Mouse (Mus musculus) midbrain, embryonic 12.5 days (tissue): ENCODE measurements around the gene Tmem100. TPM values are rescaled to one million over a fixed set of nuclear protein-coding genes. Genes with fewer than 3 reads are reported as not detected.
A peak's percentile ranks its signal among the peaks of the same experiment; 100 is the strongest.

Experiments used
- ATAC-seq: fragments of 200-750 bp; cut with Nextera tagmentation; 2 replicates; pipeline ENCODE4 v1.8.0; 2017; ENCODE audit warnings: low read depth, moderate TSS enrichment, moderate library complexity; ENCODE audit not compliant: low FRiP score
- H3K27ac ChIP-seq: fragments of 300-500 bp; sonication (generic); replicated peaks from 2 replicates; pipeline ENCODE4 v1.5.1; 2016; ENCODE audit warnings: mild to moderate bottlenecking
- H3K27me3 ChIP-seq: fragments of 300-500 bp; sonication (generic); 2 replicates; pipeline ENCODE4 v1.6.1; 2016; ENCODE audit warnings: mild to moderate bottlenecking
- H3K36me3 ChIP-seq: fragments of 300-500 bp; sonication (generic); 2 replicates; pipeline ENCODE4 v1.6.1; 2016
- H3K4me1 ChIP-seq: fragments of 300-500 bp; sonication (generic); 2 replicates; pipeline ENCODE4 v1.6.1; 2016
- H3K4me2 ChIP-seq: fragments of 300-500 bp; sonication (generic); replicated peaks from 2 replicates; pipeline ENCODE4 v1.6.1; 2016; ENCODE audit warnings: mild to moderate bottlenecking, moderate library complexity
- H3K4me3 ChIP-seq: fragments of 300-500 bp; sonication (generic); 2 replicates; pipeline ENCODE4 v1.5.1; 2016; ENCODE audit warnings: mild to moderate bottlenecking
- H3K9ac ChIP-seq: fragments of 300-500 bp; sonication (generic); replicated peaks from 2 replicates; pipeline ENCODE4 v1.6.1; 2016; ENCODE audit warnings: mild to moderate bottlenecking, moderate library complexity
- H3K9me3 ChIP-seq: fragments of 300-500 bp; sonication (generic); 2 replicates; pipeline ENCODE4 v1.6.1; 2016; ENCODE audit warnings: mild to moderate bottlenecking
- WGBS: fragments of 180-500 bp; shearing (Covaris S2); methylation state at CpG from one replicate; pipeline ENCODE4 v1.1.7; 2016; 5-methylcytosine and 5-hydroxymethylcytosine counted together
- polyA plus RNA-seq: library from polyadenylated mRNA; unstranded; fragments of >200 nt; fragmentation: Nextera tagmentation; extraction: Ambion mirVana; gene quantifications from 2 replicates; pipeline ENCODE4 v1.2.1, GENCODE M21; 2016

Tmem100 gene
- 6.0 and 8.2 TPM in 2 replicates for polyA plus RNA-seq

GRCm38 (mm10) chr11:90029841-90030398 lies at the start of gene Tmem100:
Gene Tmem100, plus strand, starts transcription at chr11:90030348.
- Histone ChIP-seq H3K27ac (no peak within 1 kb of the TSS), H3K9me3 (no peaks in the 10 kb centered on the region), H3K4me1 (peaks cover 21% of the 10 kb centered on the region), H3K36me3 (no peaks in the 10 kb centered on the region), H3K27me3 (peaks cover 24% of the 10 kb centered on the region), H3K9ac (no peak within 1 kb of the TSS), H3K4me3 (peak within 1 kb of the TSS; percentile 29), H3K4me2 (peak within 1 kb of the TSS; percentile 47)
- ATAC-seq = peak; percentile 41; the same call in 1 of the 2 replicates
- WGBS = 59% methylated on average over 13 of the region's 13 CpGs

DNA sequence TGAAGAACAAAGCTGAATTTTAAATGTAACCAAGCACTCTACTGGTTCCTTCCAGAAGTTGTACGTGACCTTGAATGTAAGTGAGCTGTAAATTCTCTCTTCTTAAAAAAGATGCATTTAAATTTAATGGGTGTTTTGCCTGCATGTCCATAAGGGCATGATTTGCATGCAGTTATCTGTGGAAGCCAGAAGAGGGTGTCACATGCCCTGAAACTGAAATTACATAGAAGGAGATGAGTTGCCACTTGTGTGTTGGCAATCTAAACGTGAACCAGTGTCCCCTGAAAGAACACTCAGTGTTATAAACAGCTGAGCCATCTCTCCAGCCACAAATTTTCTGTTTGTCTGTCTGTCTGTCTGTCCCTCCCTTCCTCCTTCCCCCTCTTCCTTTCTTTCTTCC lies 47.2 kb upstream of the Tmem100 start:
- no peak overlapping the region for H3K9ac ChIP-seq
- H3K4me3 ChIP-seq = no peak overlapping the region
- H3K4me1 ChIP-seq = peaks cover 12% of the 10 kb centered on the region
- H3K27me3 ChIP-seq = no peaks in the 10 kb centered on the region
- no peaks in the 10 kb centered on the region for H3K9me3 ChIP-seq
- no peak overlapping the region for H3K27ac ChIP-seq
- ATAC-seq = no peak
- WGBS = 80% methylated on average over 2 of the region's 2 CpGs
- no peak overlapping the region for H3K4me2 ChIP-seq
- H3K36me3 ChIP-seq = no peaks in the 10 kb centered on the region

DNA sequence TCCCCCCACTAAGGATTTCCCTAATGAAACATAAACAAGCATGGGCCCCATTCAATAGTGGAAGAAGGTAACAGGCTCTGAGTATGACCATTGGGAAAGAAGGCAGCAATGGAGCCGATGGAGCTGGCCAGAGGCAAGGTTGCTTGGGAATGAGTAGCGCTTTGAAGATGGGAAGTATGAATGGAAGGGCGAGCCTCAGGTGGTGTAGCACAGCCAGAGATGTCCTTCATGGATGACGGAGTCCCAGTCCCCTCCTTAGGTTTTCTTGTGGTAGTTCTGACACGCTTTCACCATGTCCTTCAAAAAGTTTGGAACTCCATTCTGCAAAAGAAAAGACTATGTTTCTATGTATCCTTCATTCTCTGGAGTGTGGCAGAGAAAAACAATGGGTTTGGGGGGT lies 45.7 kb upstream of the Tmem100 start:
- no peaks in the 10 kb centered on the region for H3K4me1 ChIP-seq
- no peaks in the 10 kb centered on the region for H3K9me3 ChIP-seq
- no peak overlapping the region for H3K4me2 ChIP-seq
- H3K36me3 ChIP-seq = no peaks in the 10 kb centered on the region
- no peak overlapping the region for H3K27ac ChIP-seq
- H3K9ac ChIP-seq = no peak overlapping the region
- no peak for ATAC-seq
- H3K27me3 ChIP-seq = no peaks in the 10 kb centered on the region
- 91% methylated on average over 5 of the region's 5 CpGs for WGBS
- no peak overlapping the region for H3K4me3 ChIP-seq

GRCm38 (mm10) chr11:89985200-89986187 lies 44.7 kb upstream of the Tmem100 start:
- Histone ChIP-seq H3K36me3 (no peaks in the 10 kb centered on the region), H3K4me3 (no peak overlapping the region), H3K9me3 (no peaks in the 10 kb centered on the region), H3K9ac (no peak overlapping the region), H3K27ac (no peak overlapping the region), H3K27me3 (no peaks in the 10 kb centered on the region), H3K4me2 (no peak overlapping the region), H3K4me1 (no peaks in the 10 kb centered on the region)
- 29% methylated on average over 10 of the region's 10 CpGs for WGBS
- ATAC-seq = no peak

DNA sequence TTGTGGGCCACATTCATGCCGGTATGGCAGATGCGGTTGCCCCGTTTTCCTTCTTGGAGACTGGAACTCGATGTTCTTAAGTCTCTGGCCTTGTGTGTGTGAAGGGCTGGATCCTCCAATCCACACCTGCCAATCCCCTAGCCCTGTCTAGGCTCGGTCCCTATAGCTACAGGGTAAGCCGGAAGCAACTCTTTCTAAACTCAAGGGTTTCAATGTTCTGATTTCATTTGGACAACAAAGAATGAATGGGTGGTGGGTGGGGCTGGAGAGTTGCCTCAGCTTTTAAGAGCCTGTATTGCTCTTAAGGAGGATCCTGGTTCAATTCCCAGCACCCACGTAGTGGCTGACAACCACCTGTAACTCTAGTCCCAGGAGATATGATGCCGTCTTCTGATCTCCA lies 43.6 kb upstream of the Tmem100 start:
- H3K9ac ChIP-seq = no peak overlapping the region
- H3K36me3 ChIP-seq = no peaks in the 10 kb centered on the region
- no peak overlapping the region for H3K4me3 ChIP-seq
- H3K27me3 ChIP-seq = no peaks in the 10 kb centered on the region
- WGBS = 89% methylated on average over 8 of the region's 8 CpGs
- ATAC-seq = no peak
- H3K9me3 ChIP-seq = no peaks in the 10 kb centered on the region
- no peaks in the 10 kb centered on the region for H3K4me1 ChIP-seq
- no peak overlapping the region for H3K4me2 ChIP-seq
- H3K27ac ChIP-seq = no peak overlapping the region

- no peak overlapping the region for H3K27ac ChIP-seq
- no peak overlapping the region for H3K4me3 ChIP-seq
- no peak overlapping the region for H3K4me2 ChIP-seq
- no peaks in the 10 kb centered on the region for H3K36me3 ChIP-seq
- H3K27me3 ChIP-seq = no peaks in the 10 kb centered on the region
- no peaks in the 10 kb centered on the region for H3K9me3 ChIP-seq
- no peak overlapping the region for H3K9ac ChIP-seq
- H3K4me1 ChIP-seq = no peaks in the 10 kb centered on the region
- ATAC-seq = peak; percentile 63; the same call in 1 of the 2 replicates
- WGBS = 21% methylated on average over 8 of the region's 8 CpGs
Observed at GRCm38 (mm10) chr11:89988936-89989589, 41.1 kb upstream of the Tmem100 start.

GRCm38 (mm10) chr11:89991661-89992060 lies 38.5 kb upstream of the Tmem100 start:
- H3K27ac ChIP-seq = no peak overlapping the region
- ATAC-seq = no peak
- no peaks in the 10 kb centered on the region for H3K27me3 ChIP-seq
- no peaks in the 10 kb centered on the region for H3K4me1 ChIP-seq
- no peaks in the 10 kb centered on the region for H3K36me3 ChIP-seq
- no peak overlapping the region for H3K4me3 ChIP-seq
- H3K9me3 ChIP-seq = no peaks in the 10 kb centered on the region
- no peak overlapping the region for H3K9ac ChIP-seq
- H3K4me2 ChIP-seq = no peak overlapping the region

GRCm38 (mm10) chr11:89994706-89995105 lies 35.4 kb upstream of the Tmem100 start:
- H3K9ac ChIP-seq = no peak overlapping the region
- no peak overlapping the region for H3K27ac ChIP-seq
- H3K27me3 ChIP-seq = no peaks in the 10 kb centered on the region
- no peaks in the 10 kb centered on the region for H3K4me1 ChIP-seq
- H3K36me3 ChIP-seq = no peaks in the 10 kb centered on the region
- ATAC-seq = no peak
- H3K4me2 ChIP-seq = no peak overlapping the region
- H3K4me3 ChIP-seq = no peak overlapping the region
- H3K9me3 ChIP-seq = no peaks in the 10 kb centered on the region
- WGBS = 86% methylated on average over 2 of the region's 2 CpGs

GRCm38 (mm10) chr11:89995596-89995995 lies 34.6 kb upstream of the Tmem100 start:
- Histone ChIP-seq H3K9ac (no peak overlapping the region), H3K4me1 (no peaks in the 10 kb centered on the region), H3K4me3 (no peak overlapping the region), H3K4me2 (no peak overlapping the region), H3K9me3 (no peaks in the 10 kb centered on the region), H3K27ac (no peak overlapping the region), H3K27me3 (no peaks in the 10 kb centered on the region), H3K36me3 (no peaks in the 10 kb centered on the region)
- ATAC-seq = no peak
- WGBS = 89% methylated on average over 5 of the region's 5 CpGs

DNA sequence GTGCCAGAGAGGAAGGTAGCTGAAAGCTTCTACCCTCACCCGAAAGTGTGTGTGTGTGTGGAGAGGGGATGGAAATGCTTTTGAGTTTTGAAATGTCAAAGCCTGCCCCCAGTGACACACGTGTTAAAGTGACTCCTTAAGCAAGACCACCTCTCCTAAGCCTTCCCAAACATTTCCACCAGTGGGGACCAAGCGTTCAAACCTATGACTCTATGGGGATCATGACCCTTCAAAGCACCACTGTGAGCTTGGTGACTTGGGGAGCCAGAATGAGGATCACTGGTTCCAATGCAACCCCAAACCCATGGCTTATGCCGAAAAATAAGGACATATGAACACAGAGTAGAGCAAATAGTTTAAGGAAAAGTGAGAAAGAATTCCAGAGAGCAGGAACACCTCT lies 33.7 kb upstream of the Tmem100 start:
- H3K27ac ChIP-seq = no peak overlapping the region
- ATAC-seq = no peak
- no peaks in the 10 kb centered on the region for H3K27me3 ChIP-seq
- no peaks in the 10 kb centered on the region for H3K9me3 ChIP-seq
- no peak overlapping the region for H3K4me3 ChIP-seq
- no peak overlapping the region for H3K4me2 ChIP-seq
- H3K36me3 ChIP-seq = no peaks in the 10 kb centered on the region
- 84% methylated on average over 4 of the region's 4 CpGs for WGBS
- H3K4me1 ChIP-seq = no peaks in the 10 kb centered on the region
- no peak overlapping the region for H3K9ac ChIP-seq

DNA sequence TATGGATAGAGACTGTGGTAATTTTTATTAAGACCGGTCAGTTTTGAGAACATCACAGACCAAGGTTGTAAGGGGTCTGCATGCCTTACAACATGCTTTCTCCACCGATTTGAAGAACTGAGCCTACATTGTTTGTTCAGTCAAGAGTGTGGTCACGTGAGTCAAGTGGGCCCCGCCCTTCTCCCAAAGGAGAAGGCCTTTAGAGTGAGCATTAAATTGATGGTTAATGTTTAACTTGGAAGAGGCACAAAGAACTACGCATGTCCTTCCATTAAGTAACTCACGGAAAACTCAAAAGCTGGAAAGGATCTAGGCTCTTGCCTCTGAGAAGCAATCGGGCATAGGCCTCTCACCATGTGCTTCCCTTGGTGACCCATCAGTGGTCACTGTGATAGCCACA lies 33.3 kb upstream of the Tmem100 start:
- no peak overlapping the region for H3K4me2 ChIP-seq
- 90% methylated on average over 7 of the region's 7 CpGs for WGBS
- no peaks in the 10 kb centered on the region for H3K27me3 ChIP-seq
- H3K9ac ChIP-seq = no peak overlapping the region
- no peaks in the 10 kb centered on the region for H3K36me3 ChIP-seq
- no peak overlapping the region for H3K27ac ChIP-seq
- no peak for ATAC-seq
- no peaks in the 10 kb centered on the region for H3K9me3 ChIP-seq
- 0 out of 2 replicates have a peak, but pooled peaks cover under 1% of the 10 kb centered on the region for H3K4me1 ChIP-seq
- H3K4me3 ChIP-seq = no peak overlapping the region
